Mouse (Mus musculus) heart, embryonic 14.5 days (tissue): Measurements from ENCODE around the gene Agpat3. TPM values are rescaled to one million over a fixed set of nuclear protein-coding genes. Genes with fewer than 3 reads are reported as not detected.

Experiments used
- ATAC-seq: fragments of 200-750 bp; cut with Nextera tagmentation; 2 replicates; pipeline ENCODE4 v1.8.0; 2017; ENCODE audit warnings: low read depth, moderate TSS enrichment; ENCODE audit not compliant: insufficient number of reproducible peaks, insufficient read depth, low FRiP score
- H3K27ac ChIP-seq, 2 experiments: fragments of 200-500 bp in 1 of 2; fragments of 300-500 bp in 1 of 2; sonication (generic) in 1 of 2; replicated peaks in 1 of 2; 2 replicates each; pipeline ENCODE4 v1.5.1; 2012 to 2014; ENCODE audit warnings: low read depth in 2 of 2, low read length in 2 of 2, control low read depth in 1 of 2, mild to moderate bottlenecking in 1 of 2, mixed read lengths in 1 of 2; ENCODE audit not compliant: control insufficient read depth in 1 of 2, insufficient read depth in 1 of 2
- H3K27me3 ChIP-seq: fragments of 300-500 bp; sonication (generic); 2 replicates; pipeline ENCODE4 v1.6.1; 2014; ENCODE audit warnings: mild to moderate bottlenecking, low read length, control low read depth; ENCODE audit not compliant: control insufficient read depth, insufficient read depth
- H3K36me3 ChIP-seq: fragments of 300-500 bp; sonication (generic); 2 replicates; pipeline ENCODE4 v1.6.1; 2014; ENCODE audit warnings: mild to moderate bottlenecking, control low read depth, low read length, mixed read lengths; ENCODE audit not compliant: control insufficient read depth, insufficient read depth
- H3K4me1 ChIP-seq, 2 experiments: fragments of 200-500 bp in 1 of 2; fragments of 300-500 bp in 1 of 2; sonication (generic) in 1 of 2; 2 replicates each; pipeline ENCODE4 v1.6.1; 2012 to 2014; ENCODE audit warnings: low read length in 2 of 2, control low read depth in 1 of 2, mixed read lengths in 1 of 2; ENCODE audit not compliant: control insufficient read depth in 2 of 2, insufficient read depth in 2 of 2
- H3K4me2 ChIP-seq: fragments of 300-500 bp; sonication (generic); 2 replicates; pipeline ENCODE4 v1.6.1; 2014; ENCODE audit warnings: mild to moderate bottlenecking, low read length
- H3K4me3 ChIP-seq, 2 experiments: fragments of 200-500 bp in 1 of 2; fragments of 300-500 bp in 1 of 2; sonication (generic) in 1 of 2; 2 replicates each; pipeline ENCODE4 v1.5.1; 2012 to 2014; ENCODE audit warnings: low read length in 2 of 2, mild to moderate bottlenecking in 2 of 2, control low read depth in 1 of 2, low read depth in 1 of 2, moderate library complexity in 1 of 2; ENCODE audit not compliant: control insufficient read depth in 1 of 2, insufficient read depth in 1 of 2
- H3K9ac ChIP-seq: fragments of 300-500 bp; sonication (generic); 2 replicates; pipeline ENCODE4 v1.6.1; 2014; ENCODE audit warnings: mild to moderate bottlenecking, low read length
- H3K9me3 ChIP-seq: fragments of 300-500 bp; sonication (generic); 2 replicates; pipeline ENCODE4 v1.6.1; 2016; ENCODE audit warnings: low read length, control low read depth; ENCODE audit not compliant: control insufficient read depth
- WGBS: fragments of 180-500 bp; shearing (Covaris S2); extraction: QIAGEN DNeasy Blood & Tissue Kit; methylation state at CpG from one replicate; pipeline ENCODE4 v1.1.7; 2014; 5-methylcytosine and 5-hydroxymethylcytosine counted together
- polyA plus RNA-seq: library from polyadenylated mRNA; unstranded; fragments of >200 nt; fragmentation: Nextera tagmentation; extraction: Ambion mirVana; gene quantifications from 2 replicates; pipeline ENCODE4 v1.2.1, GENCODE M21; 2014

The Agpat3 gene
- polyA plus RNA-seq, 1 experiment from 2014 or later: 66.0 TPM

- Histone ChIP-seq H3K27ac (no peak overlapping the region), H3K4me2 (no peak overlapping the region), H3K27me3 (no peaks in the 10 kb centered on the region), H3K36me3 (peaks cover 12% of the 10 kb centered on the region), H3K4me3 (no peak overlapping the region), H3K4me1 (peaks cover 12 to 13% of the 10 kb centered on the region in 2 experiments), H3K9ac (no peak overlapping the region), H3K9me3 (no peaks in the 10 kb centered on the region)
- no peak for ATAC-seq
- no CpG with 5 or more reads among the region's 1 CpGs for WGBS
Measured at GRCm38 (mm10) chr10:78322806-78323205, 29.5 kb downstream of the Agpat3 start.

GRCm38 (mm10) chr10:78321133-78321757 is 31.0 kb downstream of the Agpat3 start:
- Histone ChIP-seq H3K9me3 (no peaks in the 10 kb centered on the region), H3K36me3 (peaks cover 5% of the 10 kb centered on the region; the same call in 1 of the 2 replicates), H3K27me3 (no peaks in the 10 kb centered on the region), H3K4me3 (no peak overlapping the region), H3K9ac (no peak overlapping the region), H3K4me1 (peaks cover 17 to 20% of the 10 kb centered on the region in 2 experiments), H3K4me2 (no peak overlapping the region), H3K27ac (no peak overlapping the region)
- WGBS: 72% methylated on average over 3 of the region's 3 CpGs
- no peak for ATAC-seq

- Histone ChIP-seq H3K9me3 (no peaks in the 10 kb centered on the region), H3K4me2 (no peak overlapping the region), H3K27ac (no peak overlapping the region), H3K36me3 (peaks cover 2% of the 10 kb centered on the region; the same call in 1 of the 2 replicates), H3K27me3 (no peaks in the 10 kb centered on the region), H3K4me1 (peaks cover 25% of the 10 kb centered on the region in 2 experiments), H3K9ac (no peak overlapping the region), H3K4me3 (no peak overlapping the region)
- no peak for ATAC-seq
- 91% methylated on average over 1 of the region's 1 CpGs for WGBS
Measured at GRCm38 (mm10) chr10:78320526-78320925, 31.8 kb downstream of the Agpat3 start.

GRCm38 (mm10) chr10:78319940-78320339 is 32.3 kb downstream of the Agpat3 start:
- no peak overlapping the region for H3K4me2 ChIP-seq
- no peaks in the 10 kb centered on the region for H3K9me3 ChIP-seq
- H3K4me3 ChIP-seq: no peak overlapping the region
- ATAC-seq: no peak
- H3K4me1 ChIP-seq: peaks cover 25 to 30% of the 10 kb centered on the region in 2 experiments
- H3K9ac ChIP-seq: no peak overlapping the region
- 84% methylated on average over 9 of the region's 9 CpGs for WGBS
- H3K27ac ChIP-seq: no peak overlapping the region
- no peaks in the 10 kb centered on the region for H3K36me3 ChIP-seq
- H3K27me3 ChIP-seq: no peaks in the 10 kb centered on the region

GRCm38 (mm10) chr10:78317270-78317923 is 34.9 kb downstream of the Agpat3 start:
- no peak overlapping the region for H3K4me2 ChIP-seq
- peaks cover 13 to 19% of the 10 kb centered on the region in 2 experiments for H3K4me1 ChIP-seq
- H3K36me3 ChIP-seq: no peaks in the 10 kb centered on the region
- no peak overlapping the region for H3K4me3 ChIP-seq
- no peak overlapping the region for H3K27ac ChIP-seq
- no peaks in the 10 kb centered on the region for H3K27me3 ChIP-seq
- H3K9me3 ChIP-seq: no peaks in the 10 kb centered on the region
- H3K9ac ChIP-seq: no peak overlapping the region
- no peak for ATAC-seq
- WGBS: 79% methylated on average over 11 of the region's 11 CpGs

GRCm38 (mm10) chr10:78316228-78317087 is 35.8 kb downstream of the Agpat3 start:
- peak overlapping the region in 1 of 2 experiments; percentile 30; a peak in 1 of 4 replicates for H3K27ac ChIP-seq
- H3K4me3 ChIP-seq: no peak overlapping the region
- H3K36me3 ChIP-seq: no peaks in the 10 kb centered on the region
- no peaks in the 10 kb centered on the region for H3K27me3 ChIP-seq
- H3K4me1 ChIP-seq: peaks cover 12 to 19% of the 10 kb centered on the region in 2 experiments
- no peak overlapping the region for H3K9ac ChIP-seq
- H3K9me3 ChIP-seq: no peaks in the 10 kb centered on the region
- H3K4me2 ChIP-seq: no peak overlapping the region
- 57% methylated on average over 15 of the region's 15 CpGs for WGBS
- ATAC-seq: no peak

- H3K27ac ChIP-seq: no peak overlapping the region
- H3K27me3 ChIP-seq: no peaks in the 10 kb centered on the region
- WGBS: 41% methylated on average over 1 of the region's 1 CpGs
- H3K9me3 ChIP-seq: no peaks in the 10 kb centered on the region
- no peaks in the 10 kb centered on the region for H3K36me3 ChIP-seq
- no peak overlapping the region for H3K9ac ChIP-seq
- no peak overlapping the region for H3K4me2 ChIP-seq
- no peak for ATAC-seq
- H3K4me1 ChIP-seq: peaks cover 12 to 19% of the 10 kb centered on the region in 2 experiments
- H3K4me3 ChIP-seq: no peak overlapping the region
Measured at GRCm38 (mm10) chr10:78315145-78315544, 37.1 kb downstream of the Agpat3 start.
